Mouse (Mus musculus): ENCODE results near the gene Drc1.

Gene Drc1

DNA sequence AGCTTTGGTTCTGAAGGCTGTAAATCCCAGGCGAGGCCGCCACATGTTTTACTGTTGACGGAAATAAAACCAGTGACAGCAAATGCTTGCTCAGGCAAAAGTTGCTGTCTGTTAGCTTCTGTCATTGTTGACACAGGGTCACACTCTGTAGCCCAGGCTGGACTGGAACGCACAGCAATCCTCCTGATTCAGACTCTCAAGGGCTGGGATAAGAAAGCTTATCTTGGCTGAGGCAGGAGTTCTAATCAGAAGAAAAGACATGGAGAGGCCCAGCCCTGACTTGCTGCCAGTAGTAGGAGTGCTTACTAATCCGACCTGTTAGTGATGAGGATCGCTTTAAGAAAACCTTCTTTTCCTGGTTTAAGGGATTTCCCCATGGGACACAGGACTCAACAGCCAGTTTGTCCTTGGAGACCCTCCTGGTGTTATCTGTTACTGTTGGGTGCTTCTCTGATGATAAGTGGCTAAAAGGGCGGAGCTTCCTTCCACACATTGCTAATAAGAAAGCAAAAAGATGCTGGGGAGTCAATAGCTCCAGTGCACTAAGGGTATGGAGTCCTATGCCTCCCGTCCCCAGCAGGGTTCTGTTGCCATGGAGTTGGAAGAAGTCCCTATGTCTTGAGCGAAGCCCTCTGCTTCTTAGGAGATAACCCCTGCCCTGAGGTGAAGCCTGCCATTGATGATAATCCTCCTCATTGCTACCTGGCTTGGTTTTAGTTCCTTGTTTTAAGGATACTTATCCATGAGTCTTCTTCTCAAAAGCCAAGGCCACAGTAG, 6.1 kb downstream of the Drc1 start:
- DNase-seq (ENCODE audit: low read depth), result no peak

GRCm38 (mm10) chr5:30340815-30341214, 59.6 kb downstream of the Drc1 start:
- no peak for DNase-seq (ENCODE audit: low read depth)

DNA sequence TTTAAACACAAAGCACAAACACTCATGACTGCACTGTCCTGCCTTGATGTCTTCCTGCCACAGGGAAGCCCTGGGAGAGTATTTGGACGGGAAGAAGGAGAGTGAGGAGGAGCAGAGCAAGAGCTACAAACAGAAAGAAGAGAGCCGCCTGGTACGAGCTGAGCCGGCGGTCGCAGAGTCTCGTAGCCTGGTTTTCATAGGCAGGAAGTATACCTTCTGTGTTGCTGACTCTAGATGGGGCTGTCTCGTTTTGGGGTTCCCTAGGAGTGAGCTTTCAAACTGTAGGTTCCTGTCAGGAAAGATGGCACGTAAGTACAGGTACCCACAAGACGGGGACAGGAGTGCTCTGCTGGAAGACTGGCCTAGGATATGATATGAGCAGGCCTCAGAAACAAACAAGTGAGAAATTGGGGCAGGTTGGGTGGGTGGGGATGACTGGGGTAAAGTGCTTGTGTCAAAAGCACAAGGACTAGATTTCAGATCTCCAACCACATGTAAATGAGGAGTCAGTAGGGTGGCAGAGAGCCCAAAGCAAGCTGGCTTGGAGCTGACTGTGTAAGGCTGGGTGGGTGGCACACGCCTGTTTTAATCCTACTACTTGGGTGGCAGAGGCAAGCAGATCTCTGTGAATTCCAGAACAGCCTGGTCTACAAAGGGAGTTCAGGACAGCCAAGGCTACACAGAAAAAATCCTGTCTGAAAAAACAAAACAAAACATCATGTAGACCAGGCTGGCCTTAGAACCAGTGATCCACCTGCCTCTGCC, 60.6 kb downstream of the Drc1 start:
- no peak for DNase-seq (ENCODE audit: low read depth)

DNA sequence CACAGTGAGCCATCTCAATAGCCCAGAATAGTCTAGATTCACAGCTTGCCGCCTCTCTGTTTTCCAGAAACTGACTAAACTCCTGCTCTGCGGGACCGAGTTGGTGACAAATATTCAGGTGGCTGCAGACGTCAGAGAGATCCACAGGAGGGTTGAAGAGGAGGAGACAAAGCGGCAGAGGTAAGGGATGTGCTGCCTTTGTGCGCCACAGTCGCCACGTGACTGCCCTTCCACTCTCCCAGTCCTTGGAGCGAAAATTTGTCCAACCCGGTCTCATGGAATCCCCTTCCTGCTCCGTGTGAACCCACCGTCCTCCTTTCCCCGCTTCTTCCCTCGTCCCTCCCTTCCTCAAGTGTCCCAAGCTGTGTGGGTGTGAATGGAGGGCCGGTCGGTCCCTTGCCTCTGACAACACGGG, 61.4 kb downstream of the Drc1 start:
- no peak for DNase-seq (ENCODE audit: low read depth)

- DNase-seq (ENCODE audit: low read depth), result peak; percentile 70
Observed at GRCm38 (mm10) chr5:30343107-30343506, 61.9 kb downstream of the Drc1 start.

- no peak for DNase-seq (ENCODE audit: low read depth)
Observed at GRCm38 (mm10) chr5:30343886-30344285, 62.7 kb downstream of the Drc1 start.

- no peak for DNase-seq (ENCODE audit: low read depth)
Observed at GRCm38 (mm10) chr5:30353605-30354004, 72.4 kb downstream of the Drc1 start.

- DNase-seq (ENCODE audit: low read depth), result no peak
Observed at GRCm38 (mm10) chr5:30355114-30355513, 73.9 kb downstream of the Drc1 start.

- DNase-seq (ENCODE audit: low read depth), result no peak
Observed at GRCm38 (mm10) chr5:30355559-30356159, 74.5 kb downstream of the Drc1 start.

GRCm38 (mm10) chr5:30356647-30357046, 75.5 kb downstream of the Drc1 start:
- no peak for DNase-seq (ENCODE audit: low read depth)

DNA sequence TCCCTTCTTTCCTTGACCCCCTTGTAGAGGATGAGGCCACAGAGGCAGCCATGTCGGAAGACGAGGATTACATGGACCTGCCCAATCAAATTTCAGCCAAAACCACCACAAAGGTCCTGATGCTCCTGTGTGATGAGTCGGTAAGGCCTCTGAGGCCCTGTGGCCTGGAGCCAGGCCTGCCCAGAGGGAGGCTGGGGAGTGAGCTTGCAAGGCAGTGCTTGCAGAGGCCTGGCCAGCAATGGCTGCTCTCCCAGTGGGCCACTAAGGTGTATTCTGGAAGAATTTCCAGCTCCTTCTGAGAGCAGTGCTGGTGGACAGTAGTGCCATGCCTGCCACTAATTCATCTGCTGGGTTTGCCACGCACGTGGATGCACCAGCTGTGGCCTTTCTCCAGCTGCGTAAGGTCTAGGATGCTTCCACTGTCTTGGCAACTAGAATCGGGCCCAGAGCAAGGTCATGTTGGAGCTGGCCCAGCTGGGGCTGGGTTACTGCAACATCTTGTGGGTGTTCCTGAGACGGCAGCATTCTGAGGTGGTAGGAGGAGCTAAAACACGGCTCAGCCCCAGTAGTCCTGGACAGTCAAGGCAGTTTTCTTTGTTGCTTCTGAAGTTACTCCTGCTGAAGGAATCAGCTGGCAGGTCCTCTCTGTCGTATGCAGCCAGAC, 77.4 kb downstream of the Drc1 start:
- no peak for DNase-seq (ENCODE audit: low read depth)

DNA sequence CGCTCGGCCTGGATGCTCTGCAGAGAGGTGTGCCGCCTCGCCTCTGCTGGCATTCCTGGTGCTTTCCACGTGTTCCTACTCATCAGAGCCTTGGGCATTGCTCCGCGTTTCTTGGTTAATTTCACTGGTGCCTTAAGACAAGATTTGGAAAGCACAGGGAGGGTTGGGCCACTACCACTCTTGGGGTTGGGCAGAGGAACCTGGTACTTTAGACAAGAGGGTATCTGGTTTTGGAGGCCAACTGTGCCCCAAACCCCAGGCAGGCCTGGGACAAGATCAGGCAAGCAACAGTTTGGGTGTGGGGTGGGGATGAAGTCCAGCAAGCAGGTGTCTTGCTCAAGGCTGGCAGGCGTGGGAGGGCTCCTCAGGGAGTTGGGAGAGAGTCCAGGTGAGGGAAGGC, 86.2 kb downstream of the Drc1 start:
- DNase-seq (ENCODE audit: low read depth), result no peak

DNA sequence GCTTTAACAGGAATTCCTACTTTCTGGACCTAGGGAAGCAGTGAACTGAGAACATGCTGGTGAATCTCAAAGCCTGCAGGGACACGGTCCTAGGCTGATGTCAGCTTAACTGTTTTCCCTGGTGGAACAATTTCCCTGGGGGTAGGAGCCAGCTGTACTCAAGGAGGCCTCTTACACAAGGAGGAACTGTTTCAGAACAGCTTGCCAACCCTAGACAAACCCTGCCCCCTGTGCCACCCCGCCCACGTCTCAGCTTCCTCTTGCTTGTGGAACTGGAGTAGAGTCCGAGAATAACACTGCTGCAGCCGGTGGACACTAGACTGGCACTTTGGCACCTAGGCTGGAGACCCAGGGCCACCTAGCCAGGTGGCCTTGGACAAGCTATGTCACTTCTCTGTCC, 88.2 kb downstream of the Drc1 start:
- peak; percentile 72 for DNase-seq (ENCODE audit: low read depth)

GRCm38 (mm10) chr5:30382876-30383275, 101.7 kb downstream of the Drc1 start:
- peak; percentile 14 for DNase-seq (ENCODE audit: low read depth)

DNA sequence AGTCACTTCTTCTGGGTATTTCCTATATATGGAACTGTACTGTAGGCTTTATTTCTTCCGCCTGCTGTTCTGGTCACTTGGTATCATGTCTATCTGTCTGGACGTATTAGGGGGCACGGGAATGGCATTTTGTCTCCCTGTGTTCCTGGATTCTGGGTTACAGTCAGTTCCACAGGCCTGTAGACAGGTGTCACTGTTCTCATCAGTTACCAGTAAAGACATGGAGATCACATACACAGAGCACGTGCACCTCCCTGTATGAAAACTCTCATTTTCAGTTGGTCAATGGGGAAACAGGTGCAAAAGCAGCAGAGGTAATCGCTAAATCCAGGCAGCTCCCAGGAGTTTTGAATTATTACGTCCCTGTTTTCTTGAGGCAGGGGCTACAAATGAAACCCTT, 106.5 kb downstream of the Drc1 start:
- no peak for DNase-seq (ENCODE audit: low read depth)

GRCm38 (mm10) chr5:30389836-30390235, 108.6 kb downstream of the Drc1 start:
- DNase-seq (ENCODE audit: low read depth), result no peak

DNA sequence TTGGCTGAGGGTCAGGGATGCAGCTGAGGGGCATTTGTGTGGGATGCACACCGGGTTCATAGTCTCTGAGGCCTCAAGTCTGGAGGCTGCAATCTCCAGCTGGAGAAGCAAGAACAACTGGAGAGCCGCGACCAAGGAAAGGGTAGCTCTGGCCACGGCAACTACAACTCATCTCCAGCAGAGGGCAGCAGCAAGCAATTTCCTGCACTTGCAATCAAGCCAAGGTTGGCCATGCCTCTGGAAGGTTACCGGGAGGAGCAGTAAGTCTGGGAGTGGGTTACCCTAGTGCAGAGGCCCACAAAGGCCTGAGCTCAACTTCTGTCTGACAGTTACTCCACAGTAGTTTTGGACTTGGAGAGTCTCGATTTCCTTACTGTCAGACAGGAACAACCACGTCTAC, 110.3 kb downstream of the Drc1 start:
- peak; percentile 58 for DNase-seq (ENCODE audit: low read depth)

DNA sequence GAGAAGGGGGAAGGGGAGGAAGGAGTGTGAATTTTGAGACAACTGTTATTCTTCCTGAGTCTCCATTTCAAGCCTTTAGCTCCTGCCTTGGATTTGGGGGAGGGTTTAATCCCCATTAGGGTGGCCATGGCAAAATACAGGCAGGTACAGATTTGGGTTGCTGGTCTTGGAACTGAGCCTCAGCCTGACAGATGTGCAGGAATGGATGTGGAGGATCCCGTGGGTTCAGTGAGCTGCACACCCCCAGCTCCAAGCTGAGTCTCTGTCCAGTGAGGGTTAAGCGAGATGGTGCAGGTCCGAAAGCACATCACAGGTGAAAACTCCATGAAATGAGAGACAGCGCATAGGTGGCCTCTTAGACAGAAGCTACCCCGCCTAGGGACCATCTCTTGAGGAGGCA, 119.3 kb downstream of the Drc1 start:
- no peak for DNase-seq (ENCODE audit: low read depth)

DNA sequence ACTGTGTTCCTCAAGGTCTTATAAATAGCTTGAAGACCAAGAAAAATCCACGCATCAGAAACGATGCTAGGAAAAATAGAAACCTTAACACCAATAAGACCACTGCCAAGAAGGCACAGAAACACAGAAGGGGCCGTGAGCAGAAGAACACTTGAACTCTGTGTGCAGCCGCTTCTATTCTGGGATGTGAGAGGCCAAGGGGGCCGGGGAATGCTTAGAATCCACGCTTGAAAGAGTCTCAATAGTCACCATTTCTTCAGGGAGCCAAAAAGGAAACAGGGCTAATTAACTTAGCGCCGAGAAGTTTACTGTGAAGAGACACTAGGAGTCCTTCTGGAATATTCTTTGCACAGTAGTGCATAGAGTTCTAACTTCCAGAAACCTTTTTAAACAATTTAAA, 120.0 kb downstream of the Drc1 start:
- DNase-seq (ENCODE audit: low read depth), result no peak

DNA sequence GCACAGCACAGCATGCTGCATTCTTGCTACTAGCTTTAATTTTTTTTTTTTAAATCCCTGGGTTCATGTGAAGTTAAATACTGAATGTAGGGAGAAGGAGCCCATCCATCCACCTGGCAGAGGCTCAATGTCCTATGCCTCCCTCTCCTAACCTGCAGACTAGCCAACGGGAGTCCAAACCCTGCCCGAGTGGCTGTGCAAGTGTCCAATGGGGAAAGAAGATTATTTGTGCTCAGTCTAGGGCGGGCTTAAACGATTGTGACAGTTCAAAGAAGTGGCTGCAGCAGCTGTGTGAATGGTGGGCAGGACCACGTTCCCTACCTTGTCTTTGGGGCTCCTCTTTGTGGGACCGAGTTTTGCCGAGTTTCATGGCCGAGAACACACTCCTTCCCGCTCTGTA, 125.7 kb downstream of the Drc1 start:
- no peak for DNase-seq (ENCODE audit: low read depth)

DNA sequence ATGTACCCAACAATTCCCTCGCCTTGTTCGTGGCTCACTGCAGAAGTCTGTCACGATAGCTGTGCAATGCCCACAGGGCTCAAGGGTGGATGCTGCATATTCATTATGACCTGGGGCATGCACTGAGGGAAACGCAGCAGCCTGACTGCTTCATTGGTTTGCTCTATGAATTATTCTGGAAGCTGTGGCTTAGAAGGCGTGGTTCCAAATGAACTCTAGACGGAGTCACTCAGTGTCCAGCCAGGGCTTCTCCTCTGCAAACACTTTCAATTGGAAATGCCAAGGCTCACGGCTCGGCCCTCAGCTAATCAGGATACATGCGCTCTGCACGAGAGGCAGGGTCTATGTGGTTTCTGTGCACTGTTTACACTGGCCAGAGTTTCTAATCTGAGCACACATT, 130.3 kb downstream of the Drc1 start:
- no peak for DNase-seq (ENCODE audit: low read depth)

DNA sequence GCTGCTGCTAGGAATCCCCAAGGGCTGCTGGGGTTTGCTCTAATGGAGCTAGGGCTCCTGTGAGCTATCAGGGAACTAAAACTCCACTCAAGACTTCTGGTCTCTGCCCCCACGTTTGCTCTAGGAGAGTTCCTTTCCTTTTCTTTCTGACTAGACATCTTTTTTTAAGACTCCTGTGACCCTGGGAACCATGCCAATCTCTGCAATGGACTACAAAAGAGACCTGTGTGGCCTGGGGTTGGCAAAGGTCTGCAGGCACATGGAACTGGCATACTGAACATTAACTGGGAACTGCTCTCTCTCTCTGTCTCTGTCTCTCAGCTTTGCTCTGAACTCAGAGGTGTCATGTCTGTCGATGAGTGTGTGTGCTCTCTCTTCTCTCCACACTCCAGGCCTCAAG, 134.2 kb downstream of the Drc1 start:
- no peak for DNase-seq (ENCODE audit: low read depth)

DNA sequence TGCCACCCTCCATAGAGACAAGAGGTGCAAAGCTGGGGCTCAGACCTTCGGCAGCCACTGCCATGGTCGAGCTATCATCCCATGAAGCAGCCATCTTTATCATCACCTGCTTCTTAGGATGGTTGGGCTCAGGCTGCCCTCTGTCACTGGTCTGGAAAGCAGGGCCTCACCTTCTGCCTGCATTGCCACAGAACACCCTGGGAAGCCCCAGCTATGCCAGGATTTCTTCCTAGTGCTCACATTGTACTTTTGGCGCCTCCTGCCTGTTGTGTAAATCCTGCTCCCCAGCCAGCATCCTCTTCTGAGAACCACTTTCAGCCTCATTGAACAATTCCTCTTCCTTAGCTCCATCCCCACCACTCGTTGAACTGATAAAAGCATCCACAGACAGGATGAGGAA, 134.7 kb downstream of the Drc1 start:
- no peak for DNase-seq (ENCODE audit: low read depth)

Measured in 416B (cell line).